Mouse (Mus musculus) forebrain, embryonic 16.5 days (tissue): Measurements from ENCODE around the gene Gm20388. TPM values are rescaled to one million over a fixed set of nuclear protein-coding genes. Genes with fewer than 3 reads are reported as not detected.

Experiments used
- ATAC-seq: fragments of 200-750 bp; cut with Nextera tagmentation; 2 replicates; pipeline ENCODE4 v1.8.0; 2017; ENCODE audit warnings: mild to moderate bottlenecking, moderate library complexity
- H3K27ac ChIP-seq: fragments of 300-500 bp; sonication (generic); 2 replicates; pipeline ENCODE4 v1.5.1; 2014; ENCODE audit warnings: low read length, control low read depth
- H3K27me3 ChIP-seq: fragments of 300-500 bp; sonication (generic); replicated peaks from 2 replicates; pipeline ENCODE4 v1.6.1; 2014; ENCODE audit warnings: low read length; ENCODE audit not compliant: control insufficient read depth, insufficient read depth
- H3K36me3 ChIP-seq: fragments of 300-500 bp; sonication (generic); 2 replicates; pipeline ENCODE4 v1.6.1; 2014; ENCODE audit not compliant: control insufficient read depth, insufficient read depth
- H3K4me1 ChIP-seq: fragments of 300-500 bp; sonication (generic); replicated peaks from 2 replicates; pipeline ENCODE4 v1.6.1; 2014; ENCODE audit warnings: low read length; ENCODE audit not compliant: control insufficient read depth, insufficient read depth
- H3K4me2 ChIP-seq: fragments of 300-500 bp; sonication (generic); 2 replicates; pipeline ENCODE4 v1.6.1; 2014; ENCODE audit warnings: mild to moderate bottlenecking, low read length, control low read depth
- H3K4me3 ChIP-seq: fragments of 300-500 bp; sonication (generic); replicated peaks from 2 replicates; pipeline ENCODE4 v1.5.1; 2014; ENCODE audit warnings: mild to moderate bottlenecking, low read length, control low read depth
- H3K9ac ChIP-seq: fragments of 300-500 bp; sonication (generic); replicated peaks from 2 replicates; pipeline ENCODE4 v1.6.1; 2014; ENCODE audit warnings: low read depth, low read length, control low read depth
- H3K9me3 ChIP-seq: fragments of 300-500 bp; sonication (generic); 2 replicates; pipeline ENCODE4 v1.6.1; 2016; ENCODE audit warnings: low read length; ENCODE audit not compliant: control insufficient read depth
- WGBS: fragments of 180-500 bp; shearing (Covaris S2); extraction: QIAGEN DNeasy Blood & Tissue Kit; methylation state at CpG from one replicate; pipeline ENCODE4 v1.1.7; 2014; 5-methylcytosine and 5-hydroxymethylcytosine counted together
- polyA plus RNA-seq: library from polyadenylated mRNA; unstranded; fragments of >200 nt; fragmentation: Nextera tagmentation; extraction: Ambion mirVana; gene quantifications from 2 replicates; pipeline ENCODE4 v1.2.1, GENCODE M21; 2015

Gm20388 gene
- polyA plus RNA-seq, 1 experiment from 2014 or later, result 4.7 TPM

- no peak overlapping the region for H3K27ac ChIP-seq
- 71% methylated on average over 4 of the region's 4 CpGs for WGBS
- no peaks in the 10 kb centered on the region for H3K36me3 ChIP-seq
- ATAC-seq, result no peak
- H3K4me3 ChIP-seq, result no peak overlapping the region
- no peak overlapping the region for H3K4me2 ChIP-seq
- no peak overlapping the region for H3K9ac ChIP-seq
- no peaks in the 10 kb centered on the region for H3K27me3 ChIP-seq
- no peaks in the 10 kb centered on the region for H3K4me1 ChIP-seq
- no peaks in the 10 kb centered on the region for H3K9me3 ChIP-seq
Measured at GRCm38 (mm10) chr8:122178392-122178890, 2267.8 kb downstream of the Gm20388 start.

GRCm38 (mm10) chr8:122179354-122179753 lies 2268.7 kb downstream of the Gm20388 start:
- 84% methylated on average over 7 of the region's 7 CpGs for WGBS
- Histone ChIP-seq H3K27ac (no peak overlapping the region), H3K4me1 (no peaks in the 10 kb centered on the region), H3K4me2 (no peak overlapping the region), H3K9me3 (no peaks in the 10 kb centered on the region), H3K4me3 (no peak overlapping the region), H3K27me3 (no peaks in the 10 kb centered on the region), H3K36me3 (no peaks in the 10 kb centered on the region), H3K9ac (no peak overlapping the region)
- ATAC-seq, result no peak

GRCm38 (mm10) chr8:122180116-122180515 lies 2269.5 kb downstream of the Gm20388 start:
- Histone ChIP-seq H3K4me2 (no peak overlapping the region), H3K36me3 (no peaks in the 10 kb centered on the region), H3K4me3 (no peak overlapping the region), H3K4me1 (no peaks in the 10 kb centered on the region), H3K27ac (no peak overlapping the region), H3K27me3 (no peaks in the 10 kb centered on the region), H3K9me3 (no peaks in the 10 kb centered on the region), H3K9ac (no peak overlapping the region)
- no peak for ATAC-seq
- WGBS, result 93% methylated on average over 9 of the region's 9 CpGs

- no peak overlapping the region for H3K27ac ChIP-seq
- H3K9ac ChIP-seq, result no peak overlapping the region
- H3K4me3 ChIP-seq, result no peak overlapping the region
- H3K36me3 ChIP-seq, result no peaks in the 10 kb centered on the region
- 81% methylated on average over 9 of the region's 9 CpGs for WGBS
- H3K9me3 ChIP-seq, result no peaks in the 10 kb centered on the region
- no peaks in the 10 kb centered on the region for H3K4me1 ChIP-seq
- no peaks in the 10 kb centered on the region for H3K27me3 ChIP-seq
- no peak for ATAC-seq
- no peak overlapping the region for H3K4me2 ChIP-seq
Measured at GRCm38 (mm10) chr8:122181414-122181813, 2270.8 kb downstream of the Gm20388 start.

GRCm38 (mm10) chr8:122181991-122182390 lies 2271.3 kb downstream of the Gm20388 start:
- Histone ChIP-seq H3K4me3 (no peak overlapping the region), H3K9ac (no peak overlapping the region), H3K27me3 (no peaks in the 10 kb centered on the region), H3K36me3 (no peaks in the 10 kb centered on the region), H3K4me1 (no peaks in the 10 kb centered on the region), H3K27ac (no peak overlapping the region), H3K9me3 (no peaks in the 10 kb centered on the region), H3K4me2 (no peak overlapping the region)
- ATAC-seq, result no peak
- 78% methylated on average over 9 of the region's 9 CpGs for WGBS

- no peaks in the 10 kb centered on the region for H3K9me3 ChIP-seq
- no peak overlapping the region for H3K9ac ChIP-seq
- H3K27ac ChIP-seq, result no peak overlapping the region
- H3K4me3 ChIP-seq, result no peak overlapping the region
- no peak overlapping the region for H3K4me2 ChIP-seq
- no peaks in the 10 kb centered on the region for H3K36me3 ChIP-seq
- H3K4me1 ChIP-seq, result peaks cover 12% of the 10 kb centered on the region
- WGBS, result 90% methylated on average over 19 of the region's 19 CpGs
- no peaks in the 10 kb centered on the region for H3K27me3 ChIP-seq
- no peak for ATAC-seq
Measured at GRCm38 (mm10) chr8:122186363-122186974, 2275.8 kb downstream of the Gm20388 start.

- 92% methylated on average over 4 of the region's 4 CpGs for WGBS
- Histone ChIP-seq H3K27me3 (no peaks in the 10 kb centered on the region), H3K9ac (no peak overlapping the region), H3K36me3 (no peaks in the 10 kb centered on the region), H3K9me3 (no peaks in the 10 kb centered on the region), H3K4me3 (no peak overlapping the region), H3K4me2 (no peak overlapping the region), H3K4me1 (peaks cover 12% of the 10 kb centered on the region), H3K27ac (no peak overlapping the region)
- ATAC-seq, result no peak
Measured at GRCm38 (mm10) chr8:122187271-122187670, 2276.6 kb downstream of the Gm20388 start.

- Histone ChIP-seq H3K9me3 (no peaks in the 10 kb centered on the region), H3K36me3 (no peaks in the 10 kb centered on the region), H3K4me3 (no peak overlapping the region), H3K4me1 (peaks cover 16% of the 10 kb centered on the region), H3K27ac (peak overlapping the region; percentile 15; the same call in 1 of the 2 replicates), H3K9ac (no peak overlapping the region), H3K27me3 (no peaks in the 10 kb centered on the region), H3K4me2 (no peak overlapping the region)
- ATAC-seq, result peak; percentile 84
- WGBS, result 32% methylated on average over 16 of the region's 16 CpGs
Measured at GRCm38 (mm10) chr8:122190349-122191053, 2279.9 kb downstream of the Gm20388 start.

GRCm38 (mm10) chr8:122191054-122191376 lies 2280.4 kb downstream of the Gm20388 start:
- peak overlapping the region; percentile 15; the same call in 1 of the 2 replicates for H3K27ac ChIP-seq
- ATAC-seq, result no peak
- no peak overlapping the region for H3K4me3 ChIP-seq
- no peaks in the 10 kb centered on the region for H3K36me3 ChIP-seq
- no peaks in the 10 kb centered on the region for H3K9me3 ChIP-seq
- H3K27me3 ChIP-seq, result no peaks in the 10 kb centered on the region
- no peak overlapping the region for H3K4me2 ChIP-seq
- peaks cover 16% of the 10 kb centered on the region for H3K4me1 ChIP-seq
- WGBS, result 68% methylated on average over 8 of the region's 8 CpGs
- no peak overlapping the region for H3K9ac ChIP-seq
